In the genomic region with DNA sequence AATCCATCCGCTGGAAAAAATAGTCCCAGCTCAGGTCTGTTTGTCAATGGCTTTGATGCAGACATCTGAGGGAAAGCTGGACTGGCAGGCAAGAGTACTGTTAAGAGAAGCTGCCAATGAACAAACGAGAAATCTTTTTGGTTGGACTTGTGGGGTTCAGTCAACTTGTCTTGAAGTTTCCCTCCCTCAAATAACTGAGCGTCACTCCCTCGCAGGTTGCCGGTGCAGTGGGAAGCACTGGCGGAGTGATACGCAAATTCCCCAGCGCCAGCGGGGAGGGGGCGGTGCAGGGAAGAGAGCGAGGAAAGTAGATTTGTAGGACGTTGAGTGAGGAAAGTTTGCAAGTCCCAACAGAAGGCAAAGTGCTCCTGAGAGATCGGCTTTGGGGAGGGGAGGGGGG, we compare ENCODE assay signal across 9 mouse cellular contexts. TPM values are rescaled to one million over a fixed set of nuclear protein-coding genes. Genes with fewer than 3 reads are reported as not detected.
DNase-seq lines count a peak whose midpoint lies in the region; ATAC-seq and TF ChIP-seq lines count a peak whose summit lies in the region.
"Had no signal": no experiment of that assay in that cellular context is flagged by ENCODE, and none has a peak within 500 bp of the region (broad histone marks: within the 10 kb centered on the region; RNA-seq: fewer than 3 reads in every experiment).

A gene (plus strand): TSS at position 276 of the 400 bp plus-strand sequence.

- H3K27ac ChIP-seq in gastrocnemius, adult 2 months, result peak within 1 kb of the TSS; percentile 58; the same call in 1 of the 2 replicates
- H3K27ac ChIP-seq in hindbrain, embryonic 13.5 days, result no peak within 1 kb of the TSS

- peaks cover 5% of the 10 kb centered on the region; the same call in 1 of the 2 replicates for H3K4me1 ChIP-seq in hindbrain, embryonic 13.5 days (replicated peaks)

- H3K4me3 ChIP-seq in gastrocnemius, adult 2 months, result peak within 1 kb of the TSS; percentile 71
- peak within 1 kb of the TSS; percentile 42 for H3K4me3 ChIP-seq in hindbrain, embryonic 13.5 days

- peak; percentile 82 for DNase-seq in adrenal gland, adult 2 months
- DNase-seq in cerebellum, postnatal 36 days, result peak; percentile 16 to 21
- DNase-seq in gastrocnemius, adult 2 months, result peak; percentile 61
- peak; percentile 0 for DNase-seq in left cerebral cortex, adult 11 months (ENCODE audit: low spot score)
- peak; percentile 76 for DNase-seq in lung, postnatal 36 days
- peak; percentile 90 for DNase-seq in retina, postnatal 1 day
- DNase-seq in spleen, postnatal 36 days (ENCODE audit: low spot score in 2 of 2), result no peak

- 16% methylated on average over 11 of the region's 13 CpGs for WGBS in hindbrain, embryonic 13.5 days

- H3K4me2 ChIP-seq in hindbrain, embryonic 13.5 days, result peak within 1 kb of the TSS; percentile 62

- peak; percentile 81 for ATAC-seq in hindbrain, embryonic 13.5 days (ENCODE audit: low FRiP score)

- intact Hi-C loops in gastrocnemius, adult 2 months (cut with DNase I), result no loop called here

- H3K27me3 ChIP-seq in hindbrain, embryonic 13.5 days, result peaks cover 28% of the 10 kb centered on the region

- TF ChIP-seq CTCF in gastrocnemius, adult 2 months (IDR thresholded peaks at IDR 0.05), result no peak

- peak within 1 kb of the TSS; percentile 56; the same call in 1 of the 2 replicates for H3K9ac ChIP-seq in hindbrain, embryonic 13.5 days

- no peaks in the 10 kb centered on the region for H3K9me3 ChIP-seq in hindbrain, embryonic 13.5 days

- no peaks in the 10 kb centered on the region for H3K36me3 ChIP-seq in hindbrain, embryonic 13.5 days

RNA-seq across cellular contexts. Expression of the gene that starts here (rescaled TPM):
- total RNA-seq in adrenal gland, adult 2 months (2021), result 10 to 100 TPM in 1 of 2 experiments, 1 to 10 TPM in 1; 6.7 to 12.4 TPM
- 3.9 and 4.7 TPM in 2 replicates for polyA plus RNA-seq in adrenal gland, adult 2 months (2012; rRNA removed)
- 1 to 10 TPM; 1.5 TPM for total RNA-seq in gastrocnemius, adult 2 months (2021)
- 11.1 and 13.0 TPM in 2 replicates for polyA plus RNA-seq in hindbrain, embryonic 13.5 days (2015; fragmentation: Nextera tagmentation; extraction: Ambion mirVana)
- total RNA-seq: neutrophil, adult 5-6 weeks had no signal

Comparison
In these comparisons a context has a peak if more than half of its experiments do, and no peak if none do; other contexts are left out.
1. DNase-seq: peak in adrenal gland, adult 2 months (single experiment), cerebellum, postnatal 36 days (2 of 2), gastrocnemius, adult 2 months (single experiment), left cerebral cortex, adult 11 months (single experiment), lung, postnatal 36 days (single experiment) and retina, postnatal 1 day (single experiment); none in spleen, postnatal 36 days (0 of 2).